Mouse (Mus musculus) kidney, adult 2 months (tissue): Measurements from ENCODE around the gene Lrrc7. TPM values are rescaled to one million over a fixed set of nuclear protein-coding genes. Genes with fewer than 3 reads are reported as not detected.

Source experiments
- DNase-seq: peaks from one replicate; pipeline ENCODE4 v3.0.0; 2021
- H3K27ac ChIP-seq: fragments of 200-500 bp; 2 replicates; pipeline ENCODE4 v1.5.1; 2012; ENCODE audit warnings: low read depth, low read length, control low read depth, inconsistent platforms; ENCODE audit not compliant: insufficient read depth
- H3K27me3 ChIP-seq: fragments of 200-500 bp; replicated peaks from 2 replicates; pipeline ENCODE4 v1.6.1; 2012; ENCODE audit warnings: mild to moderate bottlenecking, moderate library complexity, low read length, inconsistent platforms; ENCODE audit not compliant: control insufficient read depth, insufficient read depth
- H3K36me3 ChIP-seq: fragments of 200-500 bp; 2 replicates; pipeline ENCODE4 v1.6.1; 2012; ENCODE audit warnings: mild to moderate bottlenecking, moderate library complexity, low read length, inconsistent platforms; ENCODE audit not compliant: control insufficient read depth, insufficient read depth
- H3K4me1 ChIP-seq: fragments of 200-500 bp; 2 replicates; pipeline ENCODE4 v1.6.1; 2011; ENCODE audit warnings: low read length; ENCODE audit not compliant: control insufficient read depth, insufficient read depth
- H3K4me3 ChIP-seq: fragments of 200-500 bp; 2 replicates; pipeline ENCODE4 v1.5.1; 2011; ENCODE audit warnings: mild to moderate bottlenecking, low read depth, low read length, control low read depth; ENCODE audit not compliant: insufficient read depth
- CTCF ChIP-seq: fragments of 200-500 bp; conservative IDR thresholded peaks from 2 replicates; pipeline ENCODE4 v1.5.1; 2011; ENCODE audit warnings: low read depth, mild to moderate bottlenecking, control low read depth, low read length, moderate library complexity, mixed read lengths; ENCODE audit not compliant: insufficient read depth, insufficient read length
- POLR2A ChIP-seq: fragments of 200-500 bp; IDR thresholded peaks from one replicate; pipeline ENCODE4 v1.6.1; 2011; ENCODE audit warnings: low read depth, low read length, control low read depth
- WGBS: fragments of 180-500 bp; shearing (Covaris S2); methylation state at CpG from one replicate; pipeline ENCODE4 v1.1.7; 2018; 5-methylcytosine and 5-hydroxymethylcytosine counted together
- polyA plus RNA-seq: library from polyadenylated mRNA; depleted of rRNA; stranded (reverse); fragments of >200 nt; gene quantifications from 2 replicates; pipeline ENCODE4 v1.2.3, GENCODE M21; 2012

Gene Lrrc7
- polyA plus RNA-seq, 1 experiment, result not detected

GRCm38 (mm10) chr3:158040755-158041154 is 521.3 kb downstream of the Lrrc7 start:
- no peaks in the 10 kb centered on the region for H3K4me1 ChIP-seq
- H3K36me3 ChIP-seq, result no peaks in the 10 kb centered on the region
- no peaks in the 10 kb centered on the region for H3K27me3 ChIP-seq
- 50% methylated on average over 2 of the region's 2 CpGs for WGBS
- peak; percentile 34 for DNase-seq
- no peak overlapping the region for H3K4me3 ChIP-seq
- no peak overlapping the region for H3K27ac ChIP-seq
- TF ChIP-seq POLR2A, result no peak
- TF ChIP-seq CTCF, result no peak

- Histone ChIP-seq H3K27ac (no peak overlapping the region), H3K27me3 (no peaks in the 10 kb centered on the region), H3K4me1 (peaks cover 6% of the 10 kb centered on the region), H3K4me3 (no peak overlapping the region), H3K36me3 (no peaks in the 10 kb centered on the region)
- no peak for DNase-seq
- TF ChIP-seq CTCF (no peak), POLR2A (no peak)
- WGBS, result 94% methylated on average over 3 of the region's 3 CpGs
Observed at GRCm38 (mm10) chr3:158038106-158038505, 523.9 kb downstream of the Lrrc7 start.

GRCm38 (mm10) chr3:158036329-158036988 is 525.6 kb downstream of the Lrrc7 start, which contains the start of the genes Srsf11 and Lrrc40:
Gene Srsf11, minus strand, starts transcription at chr3:158036639.
Gene Lrrc40, plus strand, starts transcription at chr3:158036662.
- under 1% methylated on average over 55 of the region's 55 CpGs for WGBS
- peaks cover 6% of the 10 kb centered on the region for H3K4me1 ChIP-seq
- no peaks in the 10 kb centered on the region for H3K27me3 ChIP-seq
- DNase-seq, result peak; percentile 97
- no peaks in the 10 kb centered on the region for H3K36me3 ChIP-seq
- peak; percentile 78 for TF ChIP-seq POLR2A
- no peak for TF ChIP-seq CTCF
- peak within 1 kb of the TSS; percentile 74 for H3K4me3 ChIP-seq
- peak within 1 kb of the TSS; percentile 87 for H3K27ac ChIP-seq

- Histone ChIP-seq H3K27me3 (no peaks in the 10 kb centered on the region), H3K4me1 (peaks cover 6% of the 10 kb centered on the region), H3K27ac (peak overlapping the region; percentile 87), H3K36me3 (no peaks in the 10 kb centered on the region), H3K4me3 (peak overlapping the region; percentile 74)
- no peak for TF ChIP-seq POLR2A
- no peak for TF ChIP-seq CTCF
- peak; percentile 58 for DNase-seq
- WGBS, result under 1% methylated on average over 11 of the region's 11 CpGs
Observed at GRCm38 (mm10) chr3:158035866-158036265, 526.2 kb downstream of the Lrrc7 start.
